Mouse (Mus musculus) intestine, embryonic 16.5 days (tissue): ENCODE data around the gene Ica1l. TPM values are rescaled to one million over a fixed set of nuclear protein-coding genes. Genes with fewer than 3 reads are reported as not detected.

Experiments
- ATAC-seq: fragments of 200-750 bp; cut with Nextera tagmentation; 2 replicates; pipeline ENCODE4 v1.8.0; 2017; ENCODE audit warnings: moderate TSS enrichment, moderate library complexity
- H3K27ac ChIP-seq: fragments of 300-500 bp; sonication (generic); 2 replicates; pipeline ENCODE4 v1.5.1; 2014; ENCODE audit warnings: mild to moderate bottlenecking, low read length
- H3K27me3 ChIP-seq: fragments of 300-500 bp; sonication (generic); replicated peaks from 2 replicates; pipeline ENCODE4 v1.6.1; 2014; ENCODE audit warnings: low read length, control low read depth, mixed read lengths; ENCODE audit not compliant: control insufficient read depth, insufficient read depth
- H3K36me3 ChIP-seq: fragments of 300-500 bp; sonication (generic); 2 replicates; pipeline ENCODE4 v1.6.1; 2014; ENCODE audit warnings: low read length, control low read depth; ENCODE audit not compliant: control insufficient read depth, insufficient read depth
- H3K4me1 ChIP-seq: fragments of 300-500 bp; sonication (generic); 2 replicates; pipeline ENCODE4 v1.6.1; 2014; ENCODE audit warnings: low read length, control low read depth, mixed read lengths; ENCODE audit not compliant: control insufficient read depth, insufficient read depth
- H3K4me2 ChIP-seq: fragments of 300-500 bp; sonication (generic); 2 replicates; pipeline ENCODE4 v1.6.1; 2014; ENCODE audit warnings: low read depth, low read length, control low read depth
- H3K4me3 ChIP-seq: fragments of 300-500 bp; sonication (generic); 2 replicates; pipeline ENCODE4 v1.5.1; 2014; ENCODE audit warnings: mild to moderate bottlenecking, low read length
- H3K9ac ChIP-seq: fragments of 300-500 bp; sonication (generic); 2 replicates; pipeline ENCODE4 v1.6.1; 2014; ENCODE audit warnings: low read depth, low read length
- H3K9me3 ChIP-seq: fragments of 300-500 bp; sonication (generic); 2 replicates; pipeline ENCODE4 v1.6.1; 2016; ENCODE audit warnings: low read length, control low read depth; ENCODE audit not compliant: control insufficient read depth
- WGBS: fragments of 180-500 bp; shearing (Covaris S2); extraction: QIAGEN DNeasy Blood & Tissue Kit; methylation state at CpG from one replicate; pipeline ENCODE4 v1.1.7; 2014; 5-methylcytosine and 5-hydroxymethylcytosine counted together
- polyA plus RNA-seq: library from polyadenylated mRNA; unstranded; fragments of >200 nt; fragmentation: Nextera tagmentation; extraction: Ambion mirVana; gene quantifications from 2 replicates; pipeline ENCODE4 v1.2.1, GENCODE M21; 2015

Ica1l gene
- polyA plus RNA-seq, 1 experiment from 2014 or later: 0.64 TPM

DNA sequence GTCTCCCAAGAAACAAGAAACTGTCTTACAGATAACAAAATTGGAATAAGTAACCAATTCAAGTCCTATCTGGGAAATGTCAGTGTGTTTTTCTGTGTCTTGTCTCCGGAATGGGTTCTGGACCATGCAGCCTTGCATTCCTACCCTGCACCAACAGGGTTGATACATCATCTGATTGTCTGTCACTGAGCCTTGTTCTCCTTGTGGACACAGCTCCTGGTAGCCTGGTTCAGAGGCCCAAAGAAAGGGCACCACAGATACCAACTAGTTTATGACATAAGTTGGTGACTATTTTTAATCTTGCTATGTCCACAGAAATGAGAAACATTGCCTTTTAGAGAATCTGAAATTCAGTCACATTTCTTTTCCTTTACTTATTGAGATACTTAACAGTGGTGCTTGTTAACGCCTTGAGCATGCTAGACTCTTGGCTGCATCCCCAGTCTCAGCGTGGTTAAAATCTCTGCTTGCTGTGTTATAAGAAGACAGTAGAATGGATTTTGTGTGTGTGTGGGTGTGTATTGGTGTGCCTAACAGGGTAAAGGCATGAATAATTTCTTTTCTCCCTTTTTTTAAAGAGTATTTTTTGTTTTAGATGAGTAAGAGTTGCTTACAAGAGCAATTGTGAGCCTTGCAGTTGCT, 55.5 kb downstream of the Ica1l start:
- Histone ChIP-seq H3K9ac (no peak overlapping the region), H3K4me1 (no peaks in the 10 kb centered on the region), H3K27ac (no peak overlapping the region), H3K9me3 (no peaks in the 10 kb centered on the region), H3K4me3 (no peak overlapping the region), H3K36me3 (no peaks in the 10 kb centered on the region), H3K27me3 (no peaks in the 10 kb centered on the region), H3K4me2 (no peak overlapping the region)
- WGBS: 85% methylated on average over 3 of the region's 3 CpGs
- no peak for ATAC-seq

DNA sequence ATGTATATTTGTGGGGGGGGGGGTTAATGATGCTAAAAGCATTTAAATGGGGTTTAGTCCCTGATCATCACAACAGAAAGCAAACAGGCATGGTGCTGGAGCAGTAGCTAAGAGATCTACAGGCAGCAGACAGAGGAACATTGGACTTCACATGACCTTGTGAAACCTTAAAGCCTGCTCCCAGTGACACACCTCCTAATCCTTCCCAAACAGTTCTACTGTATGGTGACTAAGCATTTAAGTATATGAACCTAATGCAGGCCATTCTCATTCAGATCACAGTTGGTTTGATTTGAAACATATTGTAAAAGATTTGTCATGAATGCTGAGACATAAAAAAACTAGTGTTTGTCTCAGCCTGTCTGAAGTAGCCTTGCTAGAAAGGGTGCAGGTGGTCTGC, 56.4 kb downstream of the Ica1l start:
- Histone ChIP-seq H3K4me3 (no peak overlapping the region), H3K4me2 (no peak overlapping the region), H3K27ac (no peak overlapping the region), H3K9ac (no peak overlapping the region), H3K4me1 (no peaks in the 10 kb centered on the region), H3K36me3 (peaks cover 2% of the 10 kb centered on the region; the same call in 1 of the 2 replicates), H3K9me3 (no peaks in the 10 kb centered on the region), H3K27me3 (no peaks in the 10 kb centered on the region)
- no peak for ATAC-seq

DNA sequence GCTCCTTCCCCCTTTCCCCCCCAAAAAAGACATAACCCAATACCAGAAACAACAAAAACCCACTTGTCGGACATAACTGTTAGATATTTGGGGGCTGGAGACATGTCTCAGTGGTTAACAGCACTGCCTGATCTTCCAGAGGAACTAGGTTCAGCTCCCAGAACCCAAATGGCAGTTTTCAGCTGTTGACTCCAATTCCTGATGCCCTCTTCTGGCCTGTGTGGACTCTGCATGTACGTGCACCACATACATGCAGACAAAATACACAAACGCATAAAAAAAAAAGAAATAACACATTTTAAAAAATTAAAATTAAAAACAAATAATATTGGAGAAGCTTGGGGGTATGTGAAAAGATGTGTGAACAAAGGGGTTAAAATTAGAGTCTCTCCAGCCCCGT, 75.7 kb downstream of the Ica1l start:
- no peaks in the 10 kb centered on the region for H3K27me3 ChIP-seq
- ATAC-seq: no peak
- 88% methylated on average over 4 of the region's 4 CpGs for WGBS

DNA sequence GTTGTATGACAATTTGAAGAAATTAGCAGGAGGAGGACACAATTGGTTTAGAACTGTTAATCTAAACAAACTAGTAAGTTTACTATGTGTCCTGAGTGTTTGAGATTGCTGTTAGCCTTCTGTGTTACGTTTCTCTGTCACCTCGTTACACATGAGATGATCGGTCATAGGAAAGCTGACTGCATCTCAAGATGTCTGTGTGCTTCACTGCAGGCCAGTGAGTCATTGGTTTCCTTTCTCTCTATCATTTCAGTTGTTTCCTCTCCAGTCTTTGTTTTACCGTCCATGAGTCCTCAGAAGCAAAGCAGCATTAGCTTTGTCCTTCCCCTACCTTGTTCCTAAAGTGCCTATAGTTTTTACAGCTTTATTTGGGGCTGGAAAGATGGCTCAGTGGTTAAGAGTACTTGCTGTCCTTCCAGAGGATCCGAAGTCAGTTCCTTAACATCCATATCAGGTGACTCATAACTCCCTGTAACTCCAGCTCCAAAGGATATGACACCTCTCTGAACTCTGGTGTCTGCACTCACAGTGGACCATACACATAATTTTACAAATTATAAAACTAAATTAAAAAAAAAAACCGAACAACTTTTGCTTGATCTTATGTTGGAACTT, 76.7 kb downstream of the Ica1l start:
- H3K36me3 ChIP-seq: no peaks in the 10 kb centered on the region; the same call in 1 of the 2 replicates
- no peak overlapping the region for H3K4me2 ChIP-seq
- no peak overlapping the region for H3K4me3 ChIP-seq
- H3K9me3 ChIP-seq: no peaks in the 10 kb centered on the region
- no peaks in the 10 kb centered on the region for H3K4me1 ChIP-seq
- no peak for ATAC-seq
- WGBS: 70% methylated on average over 6 of the region's 6 CpGs
- H3K27ac ChIP-seq: no peak overlapping the region
- H3K9ac ChIP-seq: no peak overlapping the region
- no peaks in the 10 kb centered on the region for H3K27me3 ChIP-seq

More for the DNA sequence above, 75.7 kb downstream of the Ica1l start:
- H3K4me1 ChIP-seq: no peaks in the 10 kb centered on the region
- H3K27ac ChIP-seq: no peak overlapping the region
- H3K9me3 ChIP-seq: no peaks in the 10 kb centered on the region
- no peak overlapping the region for H3K4me2 ChIP-seq
- H3K4me3 ChIP-seq: no peak overlapping the region
- no peaks in the 10 kb centered on the region; the same call in 1 of the 2 replicates for H3K36me3 ChIP-seq
- no peak overlapping the region for H3K9ac ChIP-seq

DNA sequence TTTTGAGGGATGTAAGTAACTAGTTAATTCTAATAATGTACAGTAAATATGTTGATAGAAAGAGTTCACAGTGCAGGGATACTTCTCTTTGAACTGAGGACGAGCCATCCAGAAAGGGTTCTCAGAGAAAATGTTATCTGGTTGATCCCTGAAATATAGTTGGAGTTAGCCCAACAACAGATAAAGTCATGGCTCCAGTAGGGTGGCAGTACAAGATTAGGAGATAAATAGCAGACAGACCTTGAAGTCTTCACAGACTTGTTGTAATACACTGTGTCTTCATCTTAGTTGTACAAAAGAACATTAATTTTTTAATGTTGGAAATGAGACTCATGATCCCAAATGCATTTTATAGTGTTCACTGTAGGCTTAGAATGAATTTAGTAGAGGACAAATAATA, 83.0 kb downstream of the Ica1l start:
- Histone ChIP-seq H3K36me3 (no peaks in the 10 kb centered on the region), H3K9me3 (no peaks in the 10 kb centered on the region), H3K27me3 (no peaks in the 10 kb centered on the region), H3K27ac (no peak overlapping the region), H3K9ac (no peak overlapping the region), H3K4me3 (no peak overlapping the region), H3K4me2 (no peak overlapping the region), H3K4me1 (no peaks in the 10 kb centered on the region)
- WGBS: 79% methylated on average over 1 of the region's 1 CpGs
- no peak for ATAC-seq

DNA sequence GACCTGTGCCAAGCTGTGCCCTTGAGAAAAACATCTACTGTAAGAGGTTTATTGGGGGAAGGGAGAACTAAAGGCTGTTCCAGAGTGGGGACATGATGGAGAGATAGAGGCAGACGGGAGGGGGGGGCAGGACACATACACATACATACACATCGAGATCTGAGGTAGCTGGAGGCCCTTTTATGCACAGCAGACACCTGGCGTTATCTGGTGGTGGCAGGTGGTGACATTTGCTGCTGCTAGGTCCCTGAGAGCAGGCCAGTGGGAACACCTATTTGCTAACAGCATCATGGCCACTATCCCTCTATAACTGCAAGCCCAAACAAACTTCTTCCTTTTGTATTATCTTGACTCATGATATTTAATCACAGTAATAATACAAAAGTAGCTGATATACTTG, 85.8 kb downstream of the Ica1l start:
- Histone ChIP-seq H3K9me3 (no peaks in the 10 kb centered on the region), H3K4me1 (no peaks in the 10 kb centered on the region), H3K9ac (no peak overlapping the region), H3K27ac (no peak overlapping the region), H3K27me3 (no peaks in the 10 kb centered on the region), H3K36me3 (no peaks in the 10 kb centered on the region), H3K4me2 (no peak overlapping the region), H3K4me3 (no peak overlapping the region)
- 60% methylated on average over 3 of the region's 3 CpGs for WGBS
- no peak for ATAC-seq

DNA sequence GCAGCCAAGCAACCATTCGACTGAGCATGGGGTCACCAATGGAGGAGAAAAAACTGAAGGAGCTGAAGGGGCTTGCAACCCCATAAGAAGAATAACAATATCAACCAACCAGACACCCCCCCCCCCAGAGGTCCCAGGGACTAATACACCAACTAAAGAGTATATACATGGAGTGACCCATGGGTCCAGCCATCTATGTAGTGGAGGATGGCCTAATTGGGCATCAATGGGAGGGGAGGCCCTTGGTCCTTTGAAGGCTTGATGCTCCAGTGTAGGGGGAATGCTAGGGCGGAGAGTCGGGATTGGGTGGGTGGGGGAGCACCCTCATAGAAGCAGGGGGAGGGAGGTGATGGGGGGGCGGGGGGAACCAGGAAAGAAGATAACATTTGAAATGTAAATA, 95.5 kb downstream of the Ica1l start:
- H3K4me3 ChIP-seq: no peak overlapping the region
- no peak overlapping the region for H3K4me2 ChIP-seq
- no peaks in the 10 kb centered on the region for H3K27me3 ChIP-seq
- no peaks in the 10 kb centered on the region for H3K9me3 ChIP-seq
- H3K9ac ChIP-seq: no peak overlapping the region
- H3K36me3 ChIP-seq: no peaks in the 10 kb centered on the region
- 100% methylated on average over 4 of the region's 4 CpGs for WGBS
- no peak overlapping the region for H3K27ac ChIP-seq
- no peak for ATAC-seq
- 0 out of 2 replicates have a peak, but pooled peaks cover 6% of the 10 kb centered on the region for H3K4me1 ChIP-seq

DNA sequence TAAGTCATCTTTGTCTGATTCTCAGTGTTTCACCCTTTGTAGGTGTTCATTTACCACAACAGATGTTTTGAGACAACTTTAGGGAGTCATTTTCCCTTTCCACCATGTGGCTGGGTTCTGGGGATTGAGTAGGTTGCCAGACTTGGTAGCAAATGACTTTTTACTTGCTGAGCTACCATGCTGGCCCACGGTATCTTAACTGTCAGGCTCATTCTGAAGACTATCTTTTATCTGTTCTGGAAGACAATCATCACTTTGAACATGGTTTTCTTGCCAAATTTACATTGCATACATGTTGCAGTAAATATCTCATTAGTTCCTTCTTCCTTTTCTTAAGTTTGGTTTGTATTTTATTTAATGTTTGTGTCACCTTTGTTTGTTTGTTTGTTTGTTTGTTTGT, 97.0 kb downstream of the Ica1l start:
- Histone ChIP-seq H3K9me3 (no peaks in the 10 kb centered on the region), H3K9ac (no peak overlapping the region), H3K36me3 (no peaks in the 10 kb centered on the region), H3K27me3 (no peaks in the 10 kb centered on the region), H3K4me2 (no peak overlapping the region), H3K4me1 (0 out of 2 replicates have a peak, but pooled peaks cover 6% of the 10 kb centered on the region), H3K27ac (no peak overlapping the region), H3K4me3 (no peak overlapping the region)
- ATAC-seq: no peak
- 80% methylated on average over 1 of the region's 1 CpGs for WGBS

DNA sequence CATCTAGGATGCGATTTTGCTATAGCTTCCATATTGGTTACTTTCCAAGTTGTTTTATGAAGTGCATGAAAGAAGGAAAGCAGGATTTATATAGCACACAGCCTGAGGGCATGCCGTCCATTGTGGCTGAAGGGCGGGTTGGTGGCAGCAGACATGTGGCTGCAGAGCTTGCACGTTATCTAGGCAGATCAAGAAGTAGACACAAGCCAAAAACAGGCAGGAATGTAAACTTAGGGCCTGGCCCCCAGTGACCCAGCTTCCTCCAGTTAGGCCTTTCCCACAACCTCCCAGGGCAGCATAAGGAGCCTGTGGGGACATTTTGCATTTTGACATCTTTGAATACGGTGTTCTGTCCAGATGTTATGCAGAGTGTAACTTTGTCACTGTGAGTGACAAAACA, 99.2 kb downstream of the Ica1l start:
- no peaks in the 10 kb centered on the region for H3K36me3 ChIP-seq
- H3K27ac ChIP-seq: no peak overlapping the region
- no peak overlapping the region for H3K4me3 ChIP-seq
- H3K27me3 ChIP-seq: no peaks in the 10 kb centered on the region
- no peak for ATAC-seq
- 0 out of 2 replicates have a peak, but pooled peaks cover 6% of the 10 kb centered on the region for H3K4me1 ChIP-seq
- no peaks in the 10 kb centered on the region for H3K9me3 ChIP-seq
- 44% methylated on average over 5 of the region's 5 CpGs for WGBS
- H3K9ac ChIP-seq: no peak overlapping the region
- no peak overlapping the region for H3K4me2 ChIP-seq
